Comparison of ENCODE assay signal across 10 mouse cellular contexts in the genomic region with DNA sequence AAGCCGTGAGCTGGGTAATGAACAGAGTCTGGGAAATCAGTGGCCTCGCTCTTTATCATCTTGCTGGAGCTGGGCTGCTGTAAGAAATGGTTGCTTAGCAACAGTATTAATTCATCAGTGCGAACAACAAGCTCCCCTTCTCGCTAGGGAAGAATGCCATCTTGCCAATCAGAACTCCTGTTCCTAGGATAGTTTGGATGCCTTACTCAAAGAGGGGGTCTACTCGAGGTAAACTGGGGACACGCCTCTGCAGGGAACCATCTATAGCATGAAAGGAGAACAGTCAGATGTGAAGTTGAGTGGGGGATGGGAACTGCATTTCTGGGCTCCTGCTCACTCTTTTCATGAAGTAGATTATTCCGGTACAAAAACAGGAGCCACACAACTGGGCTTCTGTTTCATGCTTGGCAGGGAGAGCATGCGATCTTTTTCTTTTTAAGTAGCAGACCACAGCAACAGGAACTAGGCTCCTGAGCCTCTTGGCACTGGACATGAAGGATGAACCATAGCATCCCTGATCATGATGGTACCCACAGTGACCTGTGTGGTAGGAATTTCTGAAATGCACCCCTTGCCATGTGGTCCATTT. TPM values are rescaled to one million over a fixed set of nuclear protein-coding genes. Genes with fewer than 3 reads are reported as not detected.
DNase-seq lines count a peak whose midpoint lies in the region; ATAC-seq and TF ChIP-seq lines count a peak whose summit lies in the region.
"Had no signal": no experiment of that assay in that cellular context is flagged by ENCODE, and none has a peak within 500 bp of the region (broad histone marks: within the 10 kb centered on the region; RNA-seq: fewer than 3 reads in every experiment).

No protein-coding gene starts in this region.

- TF ChIP-seq CTCF in embryonic fibroblast, embryonic 13.5 days (IDR thresholded peaks at IDR 0.05; ENCODE audit: borderline replicate concordance, insufficient read depth, low read length), result no peak

- no peaks in the 10 kb centered on the region for H3K9me3 ChIP-seq in neural tube, embryonic 12.5 days

- no peak for DNase-seq in frontal cortex, postnatal 25 days (ENCODE audit: low spot score in 2 of 2)
- peak; percentile 55 to 68 for DNase-seq in layer of hippocampus, postnatal 10 days (ENCODE audit: low spot score in 2 of 2)
- DNase-seq in adrenal gland, postnatal 14 days, result no peak
- DNase-seq in urinary bladder, postnatal 10 days (ENCODE audit: low spot score), result no peak

- WGBS in neural tube, embryonic 12.5 days, result 12% methylated on average over 8 of the region's 8 CpGs

- 0 out of 2 replicates have a peak overlapping the region, but pooled peaks have one; percentile 3 for H3K27ac ChIP-seq in embryonic fibroblast, embryonic 13.5 days (ENCODE audit: insufficient read depth, low read length)
- peak overlapping the region; percentile 69 for H3K27ac ChIP-seq in neural tube, embryonic 12.5 days

- H3K27me3 ChIP-seq in neural tube, embryonic 12.5 days (replicated peaks), result no peaks in the 10 kb centered on the region

- H3K4me2 ChIP-seq in neural tube, embryonic 12.5 days (replicated peaks), result peak overlapping the region; percentile 42

- H3K36me3 ChIP-seq in neural tube, embryonic 12.5 days, result no peaks in the 10 kb centered on the region

- ATAC-seq in frontal cortex, adult (ENCODE audit: low TSS enrichment), result peak; percentile 81
- ATAC-seq in neural tube, embryonic 12.5 days (ENCODE audit: low FRiP score, low read depth), result peak; percentile 94
- no peak for ATAC-seq in inflammation-experienced regulatory T-cells, adult 6 months

- peaks cover 14% of the 10 kb centered on the region for H3K4me1 ChIP-seq in embryonic fibroblast, embryonic 13.5 days (ENCODE audit: control insufficient read depth, insufficient read depth, low read length)
- H3K4me1 ChIP-seq in neural tube, embryonic 12.5 days, result peaks cover 23% of the 10 kb centered on the region

- no peak for TF ChIP-seq POLR2A in embryonic fibroblast, embryonic 13.5 days (IDR thresholded peaks at IDR 0.05; ENCODE audit: low read depth, low read length)

- H3K4me3 ChIP-seq in embryonic fibroblast, embryonic 13.5 days (ENCODE audit: insufficient read depth, low read length), result no peak overlapping the region
- H3K4me3 ChIP-seq in neural tube, embryonic 12.5 days, result no peak overlapping the region

- H3K9ac ChIP-seq in neural tube, embryonic 12.5 days, result no peak overlapping the region

RNA-seq across cellular contexts. Expression of a gene that starts 22.9 kb away (rescaled TPM):
- polyA plus RNA-seq in embryonic fibroblast, embryonic 13.5 days (2011; ENCODE audit: insufficient read length, low read depth, missing spikeins), result 168 and 276 TPM in 2 replicates
- 10 to 100 TPM; 38.7 to 39.1 TPM for total RNA-seq in layer of hippocampus, postnatal 10 days (2021)
- 6.9 and 7.0 TPM in 2 replicates for polyA plus RNA-seq in neural tube, embryonic 12.5 days (2016; fragmentation: Nextera tagmentation; extraction: Ambion mirVana)
- 17.2 and 27.3 TPM in 2 replicates for total RNA-seq in adrenal gland, postnatal 14 days (2021)
- under 1 TPM in 1 of 3 experiments, not detected in 2; 0.43 TPM for polyA plus RNA-seq in inflammation-experienced regulatory T-cells, adult 6 months (2017; shearing (Covaris generic))

RNA-seq across cellular contexts. Expression of a gene that starts 29.9 kb away (rescaled TPM):
- polyA plus RNA-seq in embryonic fibroblast, embryonic 13.5 days (2011; ENCODE audit: insufficient read length, low read depth, missing spikeins), result not detected in 2 replicates
- not detected for total RNA-seq in layer of hippocampus, postnatal 10 days (2021)
- polyA plus RNA-seq in neural tube, embryonic 12.5 days (2016; fragmentation: Nextera tagmentation; extraction: Ambion mirVana), result not detected in 2 replicates
- total RNA-seq in adrenal gland, postnatal 14 days (2021), result not detected in 2 replicates
- polyA plus RNA-seq in inflammation-experienced regulatory T-cells, adult 6 months (2017; shearing (Covaris generic)), result not detected
- total RNA-seq: left cerebral cortex, adult 8-10 months had no signal
- polyA plus RNA-seq: small intestine, adult 2 months had no signal

Comparison
In these comparisons a context has a peak if more than half of its experiments do, and no peak if none do; other contexts are left out.
1. DNase-seq: peak in layer of hippocampus, postnatal 10 days (2 of 2); none in frontal cortex, postnatal 25 days (0 of 2), adrenal gland, postnatal 14 days (single experiment) and urinary bladder, postnatal 10 days (single experiment).
2. RNA of a gene that starts 22.9 kb away (polyA plus RNA-seq): 168 to 276 TPM in embryonic fibroblast, embryonic 13.5 days; 6.9 to 7.0 TPM in neural tube, embryonic 12.5 days and 0.43 TPM in inflammation-experienced regulatory T-cells, adult 6 months; every median in the first group is over 10 times any median in the second.